Mouse (Mus musculus) spleen, adult 12 weeks (tissue): ENCODE measurements around the gene Mcpt4.
"Not testable (repeated sequence)": the region's sequence is repeated elsewhere in the genome, so short reads cannot be mapped to it uniquely, and the experiment has no call there.

Source experiments
- DNase-seq: peaks from one replicate; pipeline ENCODE4 v3.0.0; 2022; ENCODE audit warnings: low spot score

Gene Mcpt4

DNA sequence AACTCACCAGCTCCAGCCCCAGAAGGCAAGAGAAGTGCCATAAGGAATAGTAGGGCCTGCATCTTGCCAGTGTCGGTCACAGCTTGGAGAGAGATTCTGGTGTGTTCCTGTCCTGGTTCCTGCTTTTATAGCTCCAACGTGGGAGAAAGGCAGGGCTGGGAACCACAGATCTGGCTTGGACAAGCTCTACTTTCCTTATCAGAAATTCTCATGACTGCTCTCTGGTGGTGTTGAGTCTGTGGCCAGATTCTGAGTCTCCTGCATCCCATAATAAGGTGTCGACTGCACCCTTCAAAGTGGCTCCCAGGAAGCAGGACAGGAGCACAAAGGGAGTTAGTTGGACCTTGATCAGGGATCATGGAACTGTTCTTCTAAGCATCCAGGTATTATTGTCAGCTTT, at the start of gene Mcpt4:
Gene Mcpt4, minus strand, starts transcription at position 101 of the 400 bp plus-strand sequence.
- not testable (repeated sequence) for DNase-seq

GRCm38 (mm10) chr14:56105447-56106180, 43.5 kb upstream of the Mcpt4 start:
- DNase-seq = no peak

DNA sequence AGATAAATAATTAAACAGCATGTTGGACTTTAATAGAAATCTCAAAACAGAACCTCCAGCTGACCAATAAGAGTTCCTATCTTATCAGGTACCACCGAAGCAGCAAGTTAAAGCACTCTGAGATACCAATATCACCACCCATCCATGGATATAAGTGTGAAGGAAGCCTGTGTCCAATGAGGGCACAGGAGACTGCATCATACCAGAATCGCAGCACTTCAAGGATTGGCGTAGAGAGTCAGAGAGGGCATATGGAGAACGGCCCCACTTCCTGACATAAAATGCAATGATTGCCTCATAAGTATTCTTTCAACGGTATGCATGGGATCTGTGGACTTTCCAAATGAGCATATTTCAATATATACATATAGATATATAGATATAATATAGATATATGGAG, 42.9 kb upstream of the Mcpt4 start:
- DNase-seq = no peak

- DNase-seq = no peak
Measured at GRCm38 (mm10) chr14:56103452-56103851, 41.3 kb upstream of the Mcpt4 start.

- no peak for DNase-seq
Measured at GRCm38 (mm10) chr14:56102386-56102785, 40.3 kb upstream of the Mcpt4 start, which contains the start of gene Ctsg. Gene Ctsg (minus strand): TSS chr14:56102574.

DNA sequence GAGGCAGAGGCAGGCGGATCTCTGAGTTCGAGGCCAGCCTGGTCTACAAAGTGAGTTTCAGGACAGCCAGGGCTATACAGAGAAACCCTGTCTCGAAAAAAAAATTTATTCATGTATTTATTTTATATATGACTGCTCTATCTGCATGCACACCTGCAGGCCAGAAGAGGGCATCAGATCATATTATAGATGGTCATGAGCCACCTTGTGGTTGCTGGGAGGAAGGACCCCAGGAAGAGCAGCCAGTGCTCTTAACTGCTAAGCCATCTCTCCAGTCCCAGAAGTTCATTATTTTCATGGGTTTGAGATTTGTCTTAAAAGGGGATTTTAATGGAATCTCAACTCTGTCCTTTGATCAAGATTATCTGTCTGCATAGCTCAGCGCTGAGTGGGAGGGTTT, 36.8 kb upstream of the Mcpt4 start:
- DNase-seq = no peak

- DNase-seq = no peak
Measured at GRCm38 (mm10) chr14:56097597-56097996, 35.5 kb upstream of the Mcpt4 start.

DNA sequence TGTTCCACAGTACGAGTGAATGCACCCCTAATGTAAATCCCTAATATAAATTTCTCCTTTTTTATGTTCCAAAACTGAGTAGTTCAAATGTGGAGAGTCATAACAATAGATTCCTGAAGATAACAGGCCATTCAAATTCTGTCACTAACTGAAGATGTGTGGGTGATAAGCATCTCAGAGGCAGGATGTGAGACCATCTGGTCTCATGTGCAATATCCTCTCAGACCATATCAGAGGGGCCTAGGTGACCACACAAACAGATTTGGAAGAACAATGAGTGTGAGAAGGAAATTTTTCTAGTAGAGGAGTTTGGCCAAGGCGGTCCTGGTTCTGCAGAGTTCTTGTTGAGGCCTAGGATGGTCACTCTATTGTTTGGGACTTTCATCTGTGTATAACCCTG, 31.2 kb upstream of the Mcpt4 start:
- no peak for DNase-seq

GRCm38 (mm10) chr14:56086711-56087110, 24.6 kb upstream of the Mcpt4 start:
- DNase-seq = no peak

- no peak for DNase-seq
Measured at GRCm38 (mm10) chr14:56085167-56085566, 23.1 kb upstream of the Mcpt4 start, which contains the start of gene Mcpt8. Gene Mcpt8 (minus strand): TSS chr14:56085273.

DNA sequence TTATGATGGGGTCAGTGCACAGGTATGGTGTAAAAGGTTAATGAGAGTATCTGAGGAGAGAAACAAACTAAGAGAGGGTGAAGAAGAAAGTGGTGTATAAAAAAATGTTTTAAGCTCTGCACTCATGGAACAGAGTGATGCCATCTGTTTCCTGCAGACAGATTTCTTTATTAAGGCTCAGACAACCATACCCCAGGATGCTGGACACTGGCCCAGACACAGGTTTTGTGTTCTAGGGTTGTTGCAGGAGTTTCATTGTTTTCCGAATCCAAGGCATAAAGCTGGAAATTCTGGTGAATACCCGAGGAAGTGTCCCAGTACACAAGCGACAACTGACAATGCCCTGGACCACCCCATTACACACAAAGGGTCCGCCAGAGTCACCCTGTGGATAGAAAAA, 19.9 kb upstream of the Mcpt4 start:
- no peak for DNase-seq

DNA sequence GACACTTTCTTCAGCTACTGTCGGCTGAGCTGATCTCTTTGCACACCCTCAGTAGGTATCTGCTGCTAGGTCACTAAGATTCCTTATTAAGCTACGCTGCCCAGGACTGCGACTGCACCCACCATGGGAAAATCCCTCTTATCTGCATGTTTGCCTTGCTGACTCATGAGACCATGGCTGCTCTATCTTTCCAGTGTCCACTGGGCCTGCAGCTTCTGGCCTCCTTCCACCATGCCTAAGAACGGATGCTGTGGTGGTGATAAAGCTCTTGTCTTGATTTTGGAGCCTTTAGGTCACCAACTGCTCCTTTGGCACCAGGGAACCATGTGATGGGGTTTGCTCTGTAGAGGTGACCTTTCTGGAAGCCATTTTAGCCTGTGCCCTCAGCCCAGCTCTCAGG, 4.4 kb downstream of the Mcpt4 start:
- DNase-seq = no peak

GRCm38 (mm10) chr14:56055408-56055807, 6.7 kb downstream of the Mcpt4 start:
- no peak for DNase-seq

DNA sequence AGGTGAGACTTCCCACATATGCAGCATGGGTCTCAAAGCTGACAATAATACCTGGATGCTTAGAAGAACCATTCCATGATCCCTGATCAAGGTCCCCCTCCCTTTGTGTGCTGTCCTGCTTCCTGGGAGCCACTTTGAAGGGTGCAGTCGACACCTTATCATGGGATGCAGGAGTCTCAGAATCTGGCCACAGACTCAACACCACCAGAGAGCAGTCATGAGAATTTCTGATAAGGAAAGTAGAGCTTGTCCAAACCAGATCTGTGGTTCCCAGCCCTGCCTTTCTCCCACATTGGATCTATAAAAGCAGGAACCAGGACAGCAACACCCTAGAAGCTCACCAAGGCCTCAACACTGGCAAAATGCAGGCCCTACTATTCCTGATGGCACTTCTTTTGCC, 20.3 kb downstream of the Mcpt4 start, which contains the start of gene Mcpt2:
Gene Mcpt2, plus strand, starts transcription at position 250 of the 400 bp plus-strand sequence.
- not testable (repeated sequence) for DNase-seq

- DNase-seq = no peak
Measured at GRCm38 (mm10) chr14:56034433-56034832, 27.7 kb downstream of the Mcpt4 start.

- DNase-seq = not testable (repeated sequence)
Measured at GRCm38 (mm10) chr14:56030395-56030794, 31.7 kb downstream of the Mcpt4 start, which contains the start of gene Mcpt9. Gene Mcpt9 (minus strand): TSS chr14:56030495.

GRCm38 (mm10) chr14:56021305-56021704, 40.8 kb downstream of the Mcpt4 start:
- not testable (repeated sequence) for DNase-seq

- no peak for DNase-seq
Measured at GRCm38 (mm10) chr14:56019446-56019845, 42.7 kb downstream of the Mcpt4 start.

GRCm38 (mm10) chr14:56017671-56018070, 44.4 kb downstream of the Mcpt4 start, which contains the start of gene Mcpt1:
Gene Mcpt1 (plus strand): TSS chr14:56017971.
- DNase-seq = not testable (repeated sequence)

GRCm38 (mm10) chr14:56013924-56014323, 48.2 kb downstream of the Mcpt4 start:
- no peak for DNase-seq

GRCm38 (mm10) chr14:56013147-56013546, 49.0 kb downstream of the Mcpt4 start:
- DNase-seq = no peak
